Mouse (Mus musculus) 3134 (cell line): ENCODE measurements around the gene Col6a4.

Experiments used
- DNase-seq: peaks from one replicate; pipeline ENCODE4 v3.0.0-alpha.2; 2011; ENCODE audit warnings: low spot score; ENCODE audit not compliant: insufficient read length; ENCODE audit errors: extremely low read depth

Col6a4 gene

GRCm38 (mm10) chr9:106076234-106076633 is 20.3 kb downstream of the Col6a4 start:
- no peak for DNase-seq

GRCm38 (mm10) chr9:106073956-106074355 is 22.6 kb downstream of the Col6a4 start:
- no peak for DNase-seq

GRCm38 (mm10) chr9:106071651-106072050 is 24.9 kb downstream of the Col6a4 start:
- DNase-seq = no peak

GRCm38 (mm10) chr9:106053446-106053845 is 43.1 kb downstream of the Col6a4 start:
- no peak for DNase-seq

- DNase-seq = peak; percentile 39
These were observed 52.6 kb downstream of the Col6a4 start for GRCm38 (mm10) chr9:106043921-106044503.

GRCm38 (mm10) chr9:106039915-106040659 is 56.5 kb downstream of the Col6a4 start:
- no peak for DNase-seq

- no peak for DNase-seq
These were observed 57.3 kb downstream of the Col6a4 start for GRCm38 (mm10) chr9:106039276-106039675.

- DNase-seq = no peak
These were observed 57.7 kb downstream of the Col6a4 start for GRCm38 (mm10) chr9:106038865-106039264.

GRCm38 (mm10) chr9:106015666-106016065 is 80.9 kb downstream of the Col6a4 start:
- no peak for DNase-seq

GRCm38 (mm10) chr9:106013139-106013538 is 83.4 kb downstream of the Col6a4 start:
- no peak for DNase-seq

- no peak for DNase-seq
These were observed 98.6 kb downstream of the Col6a4 start for GRCm38 (mm10) chr9:105997955-105998354.

- DNase-seq = no peak
These were observed 104.2 kb downstream of the Col6a4 start for GRCm38 (mm10) chr9:105992425-105992824.

GRCm38 (mm10) chr9:105990099-105990498 is 106.5 kb downstream of the Col6a4 start:
- DNase-seq = no peak

GRCm38 (mm10) chr9:105989468-105989867 is 107.1 kb downstream of the Col6a4 start:
- DNase-seq = no peak

GRCm38 (mm10) chr9:105988096-105988495 is 108.5 kb downstream of the Col6a4 start:
- no peak for DNase-seq

GRCm38 (mm10) chr9:105984931-105985519 is 111.6 kb downstream of the Col6a4 start:
- no peak for DNase-seq

GRCm38 (mm10) chr9:105978479-105978878 is 118.1 kb downstream of the Col6a4 start:
- DNase-seq = no peak

GRCm38 (mm10) chr9:105976871-105977270 is 119.7 kb downstream of the Col6a4 start:
- no peak for DNase-seq

- no peak for DNase-seq
These were observed 120.3 kb downstream of the Col6a4 start for GRCm38 (mm10) chr9:105976314-105976713.

- no peak for DNase-seq
These were observed 122.8 kb downstream of the Col6a4 start for GRCm38 (mm10) chr9:105973736-105974135.

GRCm38 (mm10) chr9:105972031-105972430 is 124.6 kb downstream of the Col6a4 start:
- no peak for DNase-seq

GRCm38 (mm10) chr9:105971351-105971894 is 125.2 kb downstream of the Col6a4 start:
- no peak for DNase-seq
